Mouse (Mus musculus) heart, postnatal 14 days (tissue): ENCODE measurements around the gene Lix1. TPM values are rescaled to one million over a fixed set of nuclear protein-coding genes. Genes with fewer than 3 reads are reported as not detected.
"Not testable (repeated sequence)": the region's sequence is repeated elsewhere in the genome, so short reads cannot be mapped to it uniquely, and the experiment has no call there.

Source experiments
- DNase-seq, 2 experiments: peaks; one replicate each; pipeline ENCODE4 v3.0.0; 2021 to 2022
- intact Hi-C: fragments of 180-260 bp; cut with DNase I; formaldehyde crosslinking; loops from one replicate; pipeline ENCODE4 v1.15.1; 2025
- total RNA-seq, 2 experiments: library from RNA; stranded (reverse); gene quantifications; 2 replicates each; pipeline ENCODE4 v1.2.3; 2021

Lix1 gene
- total RNA-seq, 2 experiments from 2014 or later = 6.5 to 6.9 TPM

DNA sequence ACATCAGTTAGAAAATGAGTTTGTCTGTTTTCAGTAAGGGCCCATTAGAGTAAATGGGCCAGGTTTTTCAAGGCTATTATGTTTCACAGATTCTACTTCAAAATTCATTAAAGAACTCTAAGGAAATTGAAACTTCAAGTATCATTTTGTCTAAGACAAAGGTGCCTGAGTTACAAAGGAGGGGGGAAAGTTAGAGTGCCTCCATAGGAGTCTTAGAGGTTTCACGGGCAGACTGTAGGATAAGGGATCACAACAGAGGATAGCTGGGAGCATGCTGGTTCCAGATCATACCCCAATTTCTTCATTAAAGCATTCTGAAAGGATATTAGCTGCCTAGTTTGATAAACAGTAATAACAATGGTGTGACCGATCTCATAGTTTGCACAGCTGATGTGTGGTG, 83.3 kb downstream of the Lix1 start:
- DNase-seq = no peak
- intact Hi-C loops = no loop called here

DNA sequence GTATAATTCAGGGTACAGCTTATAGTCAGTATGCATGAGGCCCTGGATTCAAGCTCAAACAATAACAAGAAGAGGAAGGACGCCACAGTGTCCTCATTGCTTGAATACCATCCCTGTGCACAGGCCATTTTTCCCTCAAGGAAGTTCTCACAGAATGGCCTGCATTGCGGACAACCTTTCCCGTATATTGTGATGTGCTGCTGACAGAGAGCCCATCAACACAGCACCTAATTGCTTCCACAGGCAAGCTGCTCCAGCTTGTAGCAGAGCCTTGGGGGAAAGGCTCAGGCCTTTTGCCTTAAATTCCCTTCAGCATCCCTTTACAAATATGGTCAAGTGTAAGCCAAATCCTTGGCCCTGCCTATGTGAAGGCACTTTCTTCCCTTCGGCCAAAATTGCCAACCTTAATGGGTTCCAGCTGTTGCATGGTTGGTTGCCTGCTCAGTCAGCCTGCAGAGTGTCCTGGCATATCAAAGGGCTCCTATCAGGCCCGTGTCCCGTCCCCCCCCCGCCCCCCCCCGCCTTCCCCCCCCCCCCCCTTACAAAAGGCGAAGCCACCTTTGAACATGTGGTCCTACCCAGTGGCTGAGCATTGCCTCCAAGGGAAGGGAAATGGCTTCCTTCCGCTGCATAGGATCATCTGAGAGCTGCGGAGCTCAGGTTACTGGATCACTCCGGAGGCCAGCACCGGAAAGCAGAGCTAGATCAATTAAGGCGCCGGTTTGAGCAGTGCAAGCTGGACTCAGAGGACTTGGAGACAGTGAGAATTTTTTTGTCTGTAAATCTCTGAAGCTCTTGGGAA, 88.5 kb downstream of the Lix1 start:
- no peak for DNase-seq
- intact Hi-C loops = no loop called here

DNA sequence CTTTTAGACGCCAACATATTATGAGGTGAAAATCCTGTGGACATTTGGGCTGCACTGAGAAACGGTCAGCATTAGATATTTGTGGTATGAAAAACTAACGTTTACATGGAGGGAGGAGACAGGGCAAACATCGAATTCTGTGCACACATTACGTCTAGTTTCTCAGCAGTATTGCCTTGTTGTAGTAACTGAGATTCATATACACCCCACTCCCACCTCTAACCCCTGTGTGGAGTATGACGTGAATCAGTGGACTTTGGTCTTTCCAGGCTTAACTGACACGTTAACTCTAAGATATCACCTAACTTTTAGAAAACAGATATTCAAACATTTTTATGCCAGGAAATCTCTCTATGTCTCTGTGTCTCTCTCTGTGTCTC, 89.1 kb downstream of the Lix1 start:
- intact Hi-C loops = no loop called here
- no peak for DNase-seq

DNA sequence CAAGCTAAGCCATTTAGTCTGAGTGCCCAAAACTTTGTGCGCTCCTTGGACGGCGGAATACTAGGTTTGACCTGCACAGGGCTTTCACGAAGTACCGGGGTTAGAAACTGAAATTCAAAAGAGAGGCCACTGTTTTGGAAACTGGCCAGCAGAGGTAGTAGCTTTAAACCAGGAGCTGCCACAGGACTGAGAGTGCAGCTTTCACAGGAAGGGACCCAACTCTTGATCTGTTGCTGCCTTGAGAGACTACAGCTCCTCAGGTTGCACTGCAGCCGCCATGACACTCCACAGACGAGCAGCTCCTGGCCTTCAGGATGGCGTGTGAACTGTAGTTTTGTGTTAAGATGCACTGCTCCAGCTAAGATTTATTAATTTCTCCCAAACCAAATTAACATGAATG, 89.6 kb downstream of the Lix1 start:
- intact Hi-C loops = no loop called here
- no peak for DNase-seq

DNA sequence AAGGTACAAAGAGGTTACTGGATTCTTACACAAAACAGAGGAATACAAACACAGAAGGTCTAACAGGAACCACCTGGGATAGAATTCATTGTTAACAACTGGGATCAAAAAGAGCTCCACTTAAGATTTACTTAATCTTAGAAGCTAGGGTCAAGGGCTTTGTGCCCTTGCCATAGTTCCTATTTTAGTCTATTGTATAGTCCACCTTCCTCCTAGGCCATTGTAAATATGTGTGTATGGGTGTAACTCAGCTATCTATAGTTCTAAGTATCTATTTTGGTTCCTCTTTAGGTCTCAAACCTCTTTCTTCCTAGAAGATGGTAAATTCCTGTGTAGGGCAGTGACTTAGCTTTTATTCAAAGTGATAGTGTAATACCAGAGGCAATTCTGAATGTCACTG, 93.8 kb downstream of the Lix1 start:
- intact Hi-C loops = not testable (repeated sequence)

DNA sequence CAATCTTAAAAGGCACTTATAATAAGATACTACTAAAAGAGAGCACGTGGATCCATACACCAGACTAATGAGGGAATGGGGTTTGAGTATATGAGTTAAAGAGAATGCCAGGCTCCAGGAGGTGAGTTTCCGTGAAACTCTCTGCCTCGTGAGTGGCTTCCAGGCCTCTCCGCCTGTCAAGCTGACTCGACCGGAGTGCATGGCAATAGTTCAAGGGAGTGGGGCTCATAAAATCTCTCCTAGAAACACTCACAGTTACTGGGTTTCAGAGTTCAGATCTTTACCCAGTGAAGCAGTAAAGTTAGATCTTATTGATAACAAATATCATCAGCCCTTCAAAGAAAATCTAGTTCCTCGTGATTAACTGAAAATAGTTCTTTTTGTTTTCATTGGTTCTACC, 94.3 kb downstream of the Lix1 start:
- no peak for DNase-seq
- intact Hi-C loops = no loop called here

More for the DNA sequence above, 93.8 kb downstream of the Lix1 start:
- DNase-seq = not testable (repeated sequence)

DNA sequence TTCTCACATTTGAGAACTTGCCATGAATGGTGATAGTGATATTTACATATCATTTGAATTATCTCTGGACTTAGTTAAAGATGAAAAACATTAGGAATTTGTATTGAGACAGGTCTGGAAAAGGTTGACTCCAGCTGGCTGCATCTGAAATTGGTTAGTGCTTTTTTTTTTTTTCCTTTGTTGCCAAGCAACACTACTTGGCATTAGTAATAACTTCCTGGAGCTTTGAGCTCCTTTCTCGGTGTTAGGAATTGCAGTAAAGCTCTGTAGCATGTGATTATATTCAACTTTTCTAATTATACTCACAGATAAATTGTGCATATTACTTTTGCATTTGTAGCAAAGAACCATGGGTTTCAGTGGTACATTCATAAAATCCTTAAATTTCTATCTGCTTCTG, 96.4 kb downstream of the Lix1 start:
- intact Hi-C loops = no loop called here
- DNase-seq = no peak

DNA sequence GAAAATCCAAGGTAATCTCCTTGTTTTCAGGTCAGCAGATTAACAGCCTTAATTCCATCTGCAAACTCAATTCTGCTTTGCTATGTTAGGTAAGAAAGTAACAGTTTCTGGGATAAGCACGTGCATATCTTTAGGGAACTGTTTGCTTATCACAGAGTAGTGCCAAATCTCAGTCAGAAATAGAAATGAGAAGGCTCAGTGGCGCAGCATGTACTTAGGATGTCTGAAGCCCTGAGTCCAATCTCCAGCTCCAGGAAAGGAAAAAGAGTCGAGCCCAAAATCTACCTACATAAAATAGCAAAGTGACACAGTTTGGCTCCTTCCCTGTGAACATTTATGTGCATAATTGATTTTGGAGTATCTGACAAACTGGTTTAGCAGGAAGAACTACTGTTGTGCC, 96.8 kb downstream of the Lix1 start:
- intact Hi-C loops = no loop called here

DNA sequence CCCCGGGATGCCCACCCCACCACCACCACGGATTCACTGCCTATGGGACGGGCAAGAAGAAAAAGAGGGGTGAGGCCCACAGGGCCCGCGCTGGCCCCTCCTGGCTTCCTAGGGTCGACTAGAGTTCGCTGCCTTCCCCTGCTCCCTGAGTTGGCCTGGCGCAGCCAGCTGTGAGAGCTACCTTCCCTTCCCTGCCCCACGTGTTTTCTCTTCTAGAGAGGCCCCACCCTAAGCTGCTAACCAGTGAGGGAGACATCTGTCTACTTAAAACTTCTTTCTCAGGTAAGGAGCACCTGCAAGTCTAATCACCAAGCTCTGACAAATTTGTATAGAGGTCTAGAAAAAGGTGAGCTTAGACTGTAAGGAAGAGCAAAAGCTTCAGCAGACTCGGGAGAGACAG, 104.2 kb downstream of the Lix1 start:
- intact Hi-C loops = no loop called here
- no peak for DNase-seq

More for the DNA sequence above, 96.8 kb downstream of the Lix1 start:
- DNase-seq = no peak

Other genes starting within 250 kb of the Lix1 start
- 10 to 100 TPM; 14.0 to 15.5 TPM for gene Riok2, start 28.4 kb upstream of the Lix1 start, total RNA-seq
- 100 to 1,000 TPM; 163 to 164 TPM for gene Lnpep, start 222.4 kb downstream of the Lix1 start, total RNA-seq